In the genomic region with DNA sequence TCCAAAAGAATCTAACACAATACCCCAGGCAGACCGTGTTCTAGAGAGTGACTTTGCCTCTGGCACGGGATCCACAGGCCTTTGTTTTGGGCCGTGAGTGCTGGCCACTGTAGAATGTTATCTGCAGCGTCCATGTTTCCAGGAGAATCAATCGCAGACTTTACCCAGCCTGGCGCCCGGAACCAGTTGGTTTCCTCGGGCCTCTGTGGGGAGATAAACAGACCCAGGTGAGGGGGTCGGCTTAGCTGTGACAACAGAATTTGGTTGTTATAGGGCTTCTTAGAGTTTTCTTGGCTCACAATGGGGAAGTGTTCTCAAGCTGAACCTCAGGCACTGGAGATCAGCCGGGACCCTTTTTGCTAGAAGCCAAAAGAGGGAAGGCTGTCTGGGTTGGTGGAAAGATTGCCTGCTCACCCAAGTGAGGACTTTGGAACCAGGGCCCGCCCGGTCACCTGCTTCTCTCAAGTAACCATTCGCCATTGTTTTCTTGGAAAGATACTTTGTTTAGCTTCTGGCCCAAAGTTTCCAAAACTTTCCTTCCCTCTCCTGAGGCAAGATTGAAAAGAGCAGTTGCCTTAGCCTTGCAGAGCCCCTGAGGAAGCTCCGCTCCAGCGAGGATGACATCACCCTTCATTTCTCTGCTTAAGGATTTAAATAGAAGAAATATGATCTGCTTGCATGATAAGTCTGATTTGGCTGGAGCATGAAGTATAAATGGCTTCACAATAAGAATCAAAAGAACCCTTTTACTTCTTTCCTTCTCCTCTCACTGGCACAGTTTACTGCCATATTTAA, we compare ENCODE assay signal across 11 mouse cellular contexts. TPM values are rescaled to one million over a fixed set of nuclear protein-coding genes. Genes with fewer than 3 reads are reported as not detected.
A peak's percentile ranks its signal among the peaks of the same experiment; 100 is the strongest.
DNase-seq lines count a peak whose midpoint lies in the region; ATAC-seq and TF ChIP-seq lines count a peak whose summit lies in the region.
"Had no signal": no experiment of that assay in that cellular context is flagged by ENCODE, and none has a peak within 500 bp of the region (broad histone marks: within the 10 kb centered on the region; RNA-seq: fewer than 3 reads in every experiment).

No protein-coding gene starts in this region.

- H3K9me3 ChIP-seq in lung, embryonic 14.5 days (ENCODE audit: low read depth, low read length): no peaks in the 10 kb centered on the region
- H3K9me3 ChIP-seq in intestine, postnatal 0 days (ENCODE audit: control insufficient read depth): no peaks in the 10 kb centered on the region
- H3K9me3 ChIP-seq in liver, embryonic 11.5 days (ENCODE audit: control insufficient read depth, low read length): no peaks in the 10 kb centered on the region
- H3K9me3 ChIP-seq: hindbrain, embryonic 15.5 days had no signal

- 0 out of 2 replicates have a peak, but pooled peaks cover 4% of the 10 kb centered on the region for H3K4me1 ChIP-seq in lung, embryonic 14.5 days (ENCODE audit: insufficient read depth)
- H3K4me1 ChIP-seq in intestine, postnatal 0 days (replicated peaks; ENCODE audit: control insufficient read depth, insufficient read depth, low read length): peaks cover 11% of the 10 kb centered on the region
- peaks cover 24% of the 10 kb centered on the region for H3K4me1 ChIP-seq in liver, embryonic 11.5 days (replicated peaks; ENCODE audit: control insufficient read depth, insufficient read depth, low read length)

- intact Hi-C loops in gastrocnemius, postnatal 14 days (cut with DNase I; ENCODE audit: low total_unique reads): no loop called here

- WGBS in lung, embryonic 14.5 days: 59% methylated on average over 15 of the region's 15 CpGs
- 37% methylated on average over 15 of the region's 15 CpGs for WGBS in intestine, postnatal 0 days
- 33% methylated on average over 15 of the region's 15 CpGs for WGBS in liver, embryonic 11.5 days

- peak; percentile 19 for DNase-seq in lung, embryonic 14.5 days
- DNase-seq in lung, postnatal 10 days: no peak
- peak; percentile 43 for DNase-seq in liver, embryonic 11.5 days (ENCODE audit: low spot score)
- peak; percentile 74 for DNase-seq in yolk sac, embryonic 10.5 days (ENCODE audit: low spot score)
- DNase-seq in adrenal gland, postnatal 4 days (ENCODE audit: low spot score in 2 of 2): no peak
- DNase-seq in gastrocnemius, postnatal 14 days: no peak
- no peak for DNase-seq in adrenal gland, postnatal 10 days
- DNase-seq: thymus, adult 18-20 months had no signal

- no peak overlapping the region for H3K9ac ChIP-seq in lung, embryonic 14.5 days
- peak overlapping the region; percentile 45; the same call in 1 of the 2 replicates for H3K9ac ChIP-seq in intestine, postnatal 0 days (ENCODE audit: low read depth, low read length)
- H3K9ac ChIP-seq in liver, embryonic 11.5 days (ENCODE audit: low read depth, low read length): no peak overlapping the region
- H3K9ac ChIP-seq: hindbrain, embryonic 15.5 days had no signal

- no peak for TF ChIP-seq CTCF in lung, embryonic 14.5 days (IDR thresholded peaks at IDR 0.05; ENCODE audit: low read depth)
- no peak for TF ChIP-seq CTCF in intestine, postnatal 0 days (IDR thresholded peaks at IDR 0.05; ENCODE audit: low read depth)

- peaks cover 25% of the 10 kb centered on the region for H3K27me3 ChIP-seq in lung, embryonic 14.5 days (ENCODE audit: insufficient read depth, low read length)
- no peaks in the 10 kb centered on the region for H3K27me3 ChIP-seq in intestine, postnatal 0 days (replicated peaks; ENCODE audit: control insufficient read depth, insufficient read depth, low read length)
- H3K27me3 ChIP-seq in liver, embryonic 11.5 days (replicated peaks; ENCODE audit: control insufficient read depth, insufficient read depth, low read length): peaks cover 33% of the 10 kb centered on the region

- H3K36me3 ChIP-seq in lung, embryonic 14.5 days (ENCODE audit: insufficient read depth): no peaks in the 10 kb centered on the region
- peaks cover 7% of the 10 kb centered on the region; the same call in 1 of the 2 replicates for H3K36me3 ChIP-seq in intestine, postnatal 0 days (ENCODE audit: control insufficient read depth, insufficient read depth)
- no peaks in the 10 kb centered on the region; the same call in 1 of the 2 replicates for H3K36me3 ChIP-seq in liver, embryonic 11.5 days (ENCODE audit: control insufficient read depth, insufficient read depth, low read length)
- H3K36me3 ChIP-seq: hindbrain, embryonic 15.5 days had no signal

- ATAC-seq in lung, embryonic 14.5 days (ENCODE audit: insufficient read depth): no peak
- ATAC-seq in intestine, postnatal 0 days: peak; percentile 26
- ATAC-seq in liver, embryonic 11.5 days (replicated peaks; ENCODE audit: low FRiP score): peak; percentile 30; the same call in 1 of the 2 replicates
- ATAC-seq: lung, postnatal 0 days had no signal

- H3K4me3 ChIP-seq in lung, embryonic 14.5 days (ENCODE audit: low read depth, low read length): no peak overlapping the region
- peak overlapping the region; percentile 33 for H3K4me3 ChIP-seq in intestine, postnatal 0 days (ENCODE audit: low read depth, low read length)
- no peak overlapping the region for H3K4me3 ChIP-seq in liver, embryonic 11.5 days (ENCODE audit: low read depth, low read length)
- H3K4me3 ChIP-seq: hindbrain, embryonic 15.5 days had no signal

- H3K4me2 ChIP-seq in lung, embryonic 14.5 days: no peak overlapping the region
- peak overlapping the region; percentile 70 for H3K4me2 ChIP-seq in intestine, postnatal 0 days (replicated peaks; ENCODE audit: low read depth)
- H3K4me2 ChIP-seq in liver, embryonic 11.5 days: peak overlapping the region; percentile 23
- H3K4me2 ChIP-seq: hindbrain, embryonic 15.5 days had no signal

- H3K27ac ChIP-seq in lung, embryonic 14.5 days (ENCODE audit: low read depth): no peak overlapping the region
- H3K27ac ChIP-seq in intestine, postnatal 0 days (ENCODE audit: low read depth, low read length): peak overlapping the region; percentile 91
- no peak overlapping the region; the same call in 1 of the 2 replicates for H3K27ac ChIP-seq in liver, embryonic 11.5 days (ENCODE audit: low read depth, low read length)
- H3K27ac ChIP-seq: hindbrain, embryonic 15.5 days had no signal

RNA-seq across cellular contexts. Expression of a gene that starts 3.6 kb away (rescaled TPM):
- 12.0 and 12.3 TPM in 2 replicates for polyA plus RNA-seq in lung, embryonic 14.5 days (2014; fragmentation: Nextera tagmentation; extraction: Ambion mirVana)
- 47.8 and 48.3 TPM in 2 replicates for polyA plus RNA-seq in intestine, postnatal 0 days (2015; fragmentation: Nextera tagmentation; extraction: Ambion mirVana)
- polyA plus RNA-seq in liver, embryonic 11.5 days (2014; fragmentation: Nextera tagmentation; extraction: Ambion mirVana): 4.1 and 5.2 TPM in 2 replicates
- 1 to 10 TPM; 3.6 to 4.7 TPM for total RNA-seq in adrenal gland, postnatal 4 days (2021)
- 1 to 10 TPM; 1.6 to 2.0 TPM for total RNA-seq in gastrocnemius, postnatal 14 days (2021)
- total RNA-seq in adrenal gland, postnatal 10 days (2021): 1 to 10 TPM; 3.2 to 5.1 TPM

RNA-seq across cellular contexts. Expression of a gene that starts 11.3 kb away (rescaled TPM):
- polyA plus RNA-seq in lung, embryonic 14.5 days (2014; fragmentation: Nextera tagmentation; extraction: Ambion mirVana): 14.1 and 16.0 TPM in 2 replicates
- 7.2 and 8.0 TPM in 2 replicates for polyA plus RNA-seq in intestine, postnatal 0 days (2015; fragmentation: Nextera tagmentation; extraction: Ambion mirVana)
- polyA plus RNA-seq in liver, embryonic 11.5 days (2014; fragmentation: Nextera tagmentation; extraction: Ambion mirVana): 11.1 and 12.8 TPM in 2 replicates
- 1 to 10 TPM; 4.8 to 5.7 TPM for total RNA-seq in adrenal gland, postnatal 4 days (2021)
- 1 to 10 TPM; 2.3 to 3.2 TPM for total RNA-seq in gastrocnemius, postnatal 14 days (2021)
- 1 to 10 TPM; 3.4 to 4.8 TPM for total RNA-seq in adrenal gland, postnatal 10 days (2021)

RNA-seq across cellular contexts. Expression of a gene that starts 26.4 kb away (rescaled TPM):
- 9.0 and 9.5 TPM in 2 replicates for polyA plus RNA-seq in lung, embryonic 14.5 days (2014; fragmentation: Nextera tagmentation; extraction: Ambion mirVana)
- 1.7 and 1.8 TPM in 2 replicates for polyA plus RNA-seq in intestine, postnatal 0 days (2015; fragmentation: Nextera tagmentation; extraction: Ambion mirVana)
- polyA plus RNA-seq in liver, embryonic 11.5 days (2014; fragmentation: Nextera tagmentation; extraction: Ambion mirVana): 9.3 and 10.7 TPM in 2 replicates
- 10 to 100 TPM; 18.1 to 19.9 TPM for total RNA-seq in adrenal gland, postnatal 4 days (2021)
- total RNA-seq in gastrocnemius, postnatal 14 days (2021): 1 to 10 TPM; 7.2 to 9.5 TPM
- total RNA-seq in adrenal gland, postnatal 10 days (2021): 10 to 100 TPM; 14.8 to 16.6 TPM

RNA-seq across cellular contexts. Expression of a gene that starts 45.0 kb away (rescaled TPM):
- polyA plus RNA-seq in lung, embryonic 14.5 days (2014; fragmentation: Nextera tagmentation; extraction: Ambion mirVana): 1.9 and 4.1 TPM in 2 replicates
- 2.5 and 3.2 TPM in 2 replicates for polyA plus RNA-seq in intestine, postnatal 0 days (2015; fragmentation: Nextera tagmentation; extraction: Ambion mirVana)
- 8.5 and 9.2 TPM in 2 replicates for polyA plus RNA-seq in liver, embryonic 11.5 days (2014; fragmentation: Nextera tagmentation; extraction: Ambion mirVana)
- 1 to 10 TPM; 3.5 to 7.7 TPM for total RNA-seq in adrenal gland, postnatal 4 days (2021)
- total RNA-seq in gastrocnemius, postnatal 14 days (2021): 1 to 10 TPM; 6.0 to 8.4 TPM
- total RNA-seq in adrenal gland, postnatal 10 days (2021): 1 to 10 TPM; 9.1 to 9.3 TPM

RNA-seq across cellular contexts. Expression of a gene that starts 51.0 kb away (rescaled TPM):
- polyA plus RNA-seq in lung, embryonic 14.5 days (2014; fragmentation: Nextera tagmentation; extraction: Ambion mirVana): 24.4 and 24.7 TPM in 2 replicates
- 1.7 and 2.5 TPM in 2 replicates for polyA plus RNA-seq in intestine, postnatal 0 days (2015; fragmentation: Nextera tagmentation; extraction: Ambion mirVana)
- 0.15 and 0.48 TPM in 2 replicates for polyA plus RNA-seq in liver, embryonic 11.5 days (2014; fragmentation: Nextera tagmentation; extraction: Ambion mirVana)
- total RNA-seq in adrenal gland, postnatal 4 days (2021): 1 to 10 TPM; 1.4 to 1.7 TPM
- 1 to 10 TPM in 1 of 2 experiments, under 1 TPM in 1; 0.80 to 1.4 TPM for total RNA-seq in gastrocnemius, postnatal 14 days (2021)
- 1 to 10 TPM; 2.1 to 3.2 TPM for total RNA-seq in adrenal gland, postnatal 10 days (2021)

Comparison
In these comparisons a context has a peak if more than half of its experiments do, and no peak if none do; other contexts are left out.
1. DNase-seq: peak in lung, embryonic 14.5 days (single experiment), liver, embryonic 11.5 days (single experiment) and yolk sac, embryonic 10.5 days (single experiment); none in lung, postnatal 10 days (single experiment), adrenal gland, postnatal 4 days (0 of 2), gastrocnemius, postnatal 14 days (single experiment) and adrenal gland, postnatal 10 days (single experiment).